Mouse (Mus musculus): ENCODE data around the gene 1700029I15Rik. TPM values are rescaled to one million over a fixed set of nuclear protein-coding genes. Genes with fewer than 3 reads are reported as not detected.

Gene 1700029I15Rik
- polyA plus RNA-seq, 1 experiment from 2014 or later, result 1.5 TPM

- peak; percentile 27; the same call in 1 of the 2 replicates for ATAC-seq (ENCODE audit: insufficient number of reproducible peaks, insufficient read depth, low FRiP score, low read depth)
- peak overlapping the region; percentile 47; the same call in 1 of the 2 replicates for H3K9ac ChIP-seq (ENCODE audit: low read length)
- WGBS, result 57% methylated on average over 9 of the region's 9 CpGs
- H3K27me3 ChIP-seq (ENCODE audit: control insufficient read depth, insufficient read depth, low read length), result no peaks in the 10 kb centered on the region
- H3K4me1 ChIP-seq (ENCODE audit: control insufficient read depth in 2 of 2, insufficient read depth in 2 of 2, low read length in 2 of 2), result peaks cover 39 to 59% of the 10 kb centered on the region in 2 experiments
- no peaks in the 10 kb centered on the region for H3K9me3 ChIP-seq (ENCODE audit: control insufficient read depth, low read length)
- peak overlapping the region; percentile 90 to 95 for H3K27ac ChIP-seq (replicated peaks in 1 of 2; ENCODE audit: control insufficient read depth in 1 of 2, insufficient read depth in 1 of 2, low read depth in 2 of 2, low read length in 2 of 2)
- H3K4me3 ChIP-seq (ENCODE audit: control insufficient read depth in 1 of 2, insufficient read depth in 1 of 2, low read depth in 1 of 2, low read length in 2 of 2), result no peak overlapping the region
- H3K36me3 ChIP-seq (ENCODE audit: control insufficient read depth, insufficient read depth, low read length), result peaks cover 38% of the 10 kb centered on the region
- peak overlapping the region; percentile 20; the same call in 1 of the 2 replicates for H3K4me2 ChIP-seq (ENCODE audit: low read length)
These were observed 42.3 kb downstream of the 1700029I15Rik start for GRCm38 (mm10) chr2:92424462-92425308.

GRCm38 (mm10) chr2:92425366-92425765 lies 43.0 kb downstream of the 1700029I15Rik start:
- no peak overlapping the region for H3K4me3 ChIP-seq (ENCODE audit: control insufficient read depth in 1 of 2, insufficient read depth in 1 of 2, low read depth in 1 of 2, low read length in 2 of 2)
- H3K4me1 ChIP-seq (ENCODE audit: control insufficient read depth in 2 of 2, insufficient read depth in 2 of 2, low read length in 2 of 2), result peaks cover 43 to 64% of the 10 kb centered on the region in 2 experiments
- 88% methylated on average over 4 of the region's 4 CpGs for WGBS
- no peaks in the 10 kb centered on the region for H3K9me3 ChIP-seq (ENCODE audit: control insufficient read depth, low read length)
- peaks cover 31% of the 10 kb centered on the region for H3K36me3 ChIP-seq (ENCODE audit: control insufficient read depth, insufficient read depth, low read length)
- H3K9ac ChIP-seq (ENCODE audit: low read length), result peak overlapping the region; percentile 47; the same call in 1 of the 2 replicates
- no peaks in the 10 kb centered on the region for H3K27me3 ChIP-seq (ENCODE audit: control insufficient read depth, insufficient read depth, low read length)
- H3K27ac ChIP-seq (replicated peaks in 1 of 2; ENCODE audit: control insufficient read depth in 1 of 2, insufficient read depth in 1 of 2, low read depth in 2 of 2, low read length in 2 of 2), result peak overlapping the region; percentile 90 to 95
- H3K4me2 ChIP-seq (ENCODE audit: low read length), result peak overlapping the region; percentile 20; the same call in 1 of the 2 replicates
- ATAC-seq (ENCODE audit: insufficient number of reproducible peaks, insufficient read depth, low FRiP score, low read depth), result no peak

GRCm38 (mm10) chr2:92426426-92426825 lies 44.1 kb downstream of the 1700029I15Rik start:
- no peak overlapping the region for H3K4me3 ChIP-seq (ENCODE audit: control insufficient read depth in 1 of 2, insufficient read depth in 1 of 2, low read depth in 1 of 2, low read length in 2 of 2)
- no peak overlapping the region for H3K9ac ChIP-seq (ENCODE audit: low read length)
- 82% methylated on average over 3 of the region's 3 CpGs for WGBS

GRCm38 (mm10) chr2:92427882-92428281 lies 45.5 kb downstream of the 1700029I15Rik start:
- Histone ChIP-seq H3K4me3 (ENCODE audit: control insufficient read depth in 1 of 2, insufficient read depth in 1 of 2, low read depth in 1 of 2, low read length in 2 of 2) (no peak overlapping the region), H3K4me1 (ENCODE audit: control insufficient read depth in 2 of 2, insufficient read depth in 2 of 2, low read length in 2 of 2) (peaks cover 63 to 89% of the 10 kb centered on the region in 2 experiments), H3K4me2 (ENCODE audit: low read length) (no peak overlapping the region), H3K27ac (replicated peaks in 1 of 2; ENCODE audit: control insufficient read depth in 1 of 2, insufficient read depth in 1 of 2, low read depth in 2 of 2, low read length in 2 of 2) (peak overlapping the region; percentile 46 to 90; a peak in 3 of 4 replicates), H3K9me3 (ENCODE audit: control insufficient read depth, low read length) (no peaks in the 10 kb centered on the region), H3K27me3 (ENCODE audit: control insufficient read depth, insufficient read depth, low read length) (no peaks in the 10 kb centered on the region), H3K9ac (ENCODE audit: low read length) (no peak overlapping the region), H3K36me3 (ENCODE audit: control insufficient read depth, insufficient read depth, low read length) (peaks cover 7% of the 10 kb centered on the region)
- WGBS, result 31% methylated on average over 6 of the region's 6 CpGs
- ATAC-seq (ENCODE audit: insufficient number of reproducible peaks, insufficient read depth, low FRiP score, low read depth), result peak; percentile 44; the same call in 1 of the 2 replicates

More at GRCm38 (mm10) chr2:92426426-92426825, 44.1 kb downstream of the 1700029I15Rik start:
- Histone ChIP-seq H3K27ac (replicated peaks in 1 of 2; ENCODE audit: control insufficient read depth in 1 of 2, insufficient read depth in 1 of 2, low read depth in 2 of 2, low read length in 2 of 2) (peak overlapping the region; percentile 2 to 90; a peak in 3 of 4 replicates), H3K36me3 (ENCODE audit: control insufficient read depth, insufficient read depth, low read length) (peaks cover 21% of the 10 kb centered on the region), H3K4me2 (ENCODE audit: low read length) (no peak overlapping the region), H3K27me3 (ENCODE audit: control insufficient read depth, insufficient read depth, low read length) (no peaks in the 10 kb centered on the region), H3K9me3 (ENCODE audit: control insufficient read depth, low read length) (no peaks in the 10 kb centered on the region), H3K4me1 (ENCODE audit: control insufficient read depth in 2 of 2, insufficient read depth in 2 of 2, low read length in 2 of 2) (peaks cover 52 to 74% of the 10 kb centered on the region in 2 experiments)
- no peak for ATAC-seq (ENCODE audit: insufficient number of reproducible peaks, insufficient read depth, low FRiP score, low read depth)

GRCm38 (mm10) chr2:92430089-92430488 lies 47.8 kb downstream of the 1700029I15Rik start:
- peak overlapping the region; percentile 93; the same call in 1 of the 2 replicates for H3K4me2 ChIP-seq (ENCODE audit: low read length)
- H3K9ac ChIP-seq (ENCODE audit: low read length), result peak overlapping the region; percentile 43; the same call in 1 of the 2 replicates
- H3K4me3 ChIP-seq (ENCODE audit: control insufficient read depth in 1 of 2, insufficient read depth in 1 of 2, low read depth in 1 of 2, low read length in 2 of 2), result no peak overlapping the region
- peak overlapping the region in 1 of 2 experiments; percentile 61; a peak in 2 of 4 replicates for H3K27ac ChIP-seq (replicated peaks in 1 of 2; ENCODE audit: control insufficient read depth in 1 of 2, insufficient read depth in 1 of 2, low read depth in 2 of 2, low read length in 2 of 2)
- ATAC-seq (ENCODE audit: insufficient number of reproducible peaks, insufficient read depth, low FRiP score, low read depth), result no peak
- H3K4me1 ChIP-seq (ENCODE audit: control insufficient read depth in 2 of 2, insufficient read depth in 2 of 2, low read length in 2 of 2), result peaks cover 49 to 75% of the 10 kb centered on the region in 2 experiments
- 60% methylated on average over 2 of the region's 2 CpGs for WGBS
- H3K27me3 ChIP-seq (ENCODE audit: control insufficient read depth, insufficient read depth, low read length), result peaks cover 1% of the 10 kb centered on the region; the same call in 1 of the 2 replicates
- peaks cover 7% of the 10 kb centered on the region; the same call in 1 of the 2 replicates for H3K36me3 ChIP-seq (ENCODE audit: control insufficient read depth, insufficient read depth, low read length)
- H3K9me3 ChIP-seq (ENCODE audit: control insufficient read depth, low read length), result no peaks in the 10 kb centered on the region

GRCm38 (mm10) chr2:92430723-92431541 lies 48.6 kb downstream of the 1700029I15Rik start:
- Histone ChIP-seq H3K9ac (ENCODE audit: low read length) (peak overlapping the region; percentile 64), H3K9me3 (ENCODE audit: control insufficient read depth, low read length) (no peaks in the 10 kb centered on the region), H3K27me3 (ENCODE audit: control insufficient read depth, insufficient read depth, low read length) (peaks cover 4% of the 10 kb centered on the region; the same call in 1 of the 2 replicates), H3K4me1 (ENCODE audit: control insufficient read depth in 2 of 2, insufficient read depth in 2 of 2, low read length in 2 of 2) (peaks cover 43 to 66% of the 10 kb centered on the region in 2 experiments), H3K36me3 (ENCODE audit: control insufficient read depth, insufficient read depth, low read length) (peaks cover under 1% of the 10 kb centered on the region; the same call in 1 of the 2 replicates), H3K4me3 (ENCODE audit: control insufficient read depth in 1 of 2, insufficient read depth in 1 of 2, low read depth in 1 of 2, low read length in 2 of 2) (peak overlapping the region; percentile 21 to 76), H3K27ac (replicated peaks in 1 of 2; ENCODE audit: control insufficient read depth in 1 of 2, insufficient read depth in 1 of 2, low read depth in 2 of 2, low read length in 2 of 2) (peak overlapping the region; percentile 28 to 61), H3K4me2 (ENCODE audit: low read length) (peak overlapping the region; percentile 93)
- no peak for ATAC-seq (ENCODE audit: insufficient number of reproducible peaks, insufficient read depth, low FRiP score, low read depth)
- 43% methylated on average over 21 of the region's 21 CpGs for WGBS

Measured in heart, embryonic 14.5 days (tissue).